Mouse (Mus musculus) kidney, adult 10 weeks (tissue): ENCODE measurements around the gene Gm853. TPM values are rescaled to one million over a fixed set of nuclear protein-coding genes. Genes with fewer than 3 reads are reported as not detected.

Source experiments
- polyA plus RNA-seq: library from polyadenylated mRNA; stranded (reverse); fragments of 350-450 nt; fragmentation: Illumina TruSeq; extraction: RNeasy Lipid Tissue Mini Kit (QIAGEN cat#74804); gene quantifications from one replicate; pipeline ENCODE4 v1.2.3, GENCODE M21; 2014; ENCODE audit warnings: low read depth, low replicate concordance

Gm853 gene
- 15.9 TPM for polyA plus RNA-seq

DNA sequence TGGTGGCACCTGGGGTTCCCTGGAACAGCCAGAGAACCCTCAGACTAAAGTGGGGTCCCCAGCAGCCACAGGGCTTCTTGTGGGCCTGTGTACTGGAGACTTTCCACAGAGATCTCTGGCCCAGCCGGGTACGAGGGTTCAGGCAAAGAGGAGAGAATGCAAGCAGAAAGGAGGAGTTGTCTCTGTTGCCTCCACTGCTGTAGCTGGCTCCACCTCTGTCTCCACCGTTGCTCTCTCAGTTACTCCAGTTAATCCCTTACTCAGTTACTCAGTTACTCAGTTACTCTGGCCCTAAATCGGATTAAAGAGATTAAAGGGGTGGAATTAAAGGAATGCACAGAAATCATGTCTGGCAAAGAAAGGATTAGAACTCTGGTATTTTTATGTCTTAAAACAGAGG lies at the start of gene Gm853:
Gm853 (minus strand) TSS at position 223 of the 400 bp plus-strand sequence.

DNA sequence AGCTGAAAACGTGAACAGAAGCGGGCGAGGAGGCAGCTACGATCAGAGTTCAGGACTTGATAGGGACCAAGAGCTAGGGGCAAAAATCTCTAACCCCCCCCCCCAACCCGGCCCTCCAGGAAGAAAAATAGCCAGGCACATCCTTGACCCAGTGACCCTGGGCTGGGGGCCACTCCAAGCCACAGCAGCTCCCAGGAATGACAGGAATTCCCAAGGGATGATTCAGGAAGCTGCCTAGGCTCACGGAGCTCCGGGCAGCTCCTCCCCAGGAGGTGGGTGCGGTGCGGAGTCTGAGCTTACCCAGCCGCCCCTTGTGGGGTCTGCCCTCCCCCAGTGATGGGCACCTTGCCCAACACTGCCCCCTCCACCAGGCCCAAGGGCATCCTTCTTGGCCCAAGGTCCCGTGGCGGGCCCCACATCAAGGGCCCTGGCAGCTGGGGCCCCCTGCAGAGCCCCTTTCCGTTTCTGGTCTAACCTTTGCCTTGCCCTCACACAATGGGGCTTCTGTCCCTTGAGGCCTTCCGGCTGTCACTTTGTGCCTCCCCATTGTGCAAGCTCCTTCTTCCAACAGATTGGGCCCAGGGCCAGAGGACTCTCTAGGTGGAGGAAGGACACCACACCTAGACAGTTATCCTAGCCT lies 47.0 kb downstream of the Gm853 start, which contains the start of gene Tinagl1:
Tinagl1 (minus strand) TSS at position 51 of the 640 bp plus-strand sequence.

Other genes with a start within 250 kb of the Gm853 start
- gene Adgrb2, start 237.5 kb downstream of the Gm853 start, polyA plus RNA-seq: not detected
- 0.69 TPM for gene Col16a1, start 174.6 kb downstream of the Gm853 start, polyA plus RNA-seq
- 4.3 TPM for gene Pef1, start 119.8 kb downstream of the Gm853 start, polyA plus RNA-seq
- not detected for gene Hcrtr1, start 83.0 kb downstream of the Gm853 start, polyA plus RNA-seq
- gene Tinagl1, start 47.3 kb downstream of the Gm853 start, polyA plus RNA-seq: 5.8 TPM
- 0.85 TPM for gene Serinc2, start 56.8 kb upstream of the Gm853 start, polyA plus RNA-seq
- gene Fabp3, start 86.2 kb upstream of the Gm853 start, polyA plus RNA-seq: 31.2 TPM
- gene Gm10570, start 86.3 kb upstream of the Gm853 start, polyA plus RNA-seq: not detected
- gene Zcchc17, start 137.5 kb upstream of the Gm853 start, polyA plus RNA-seq: 32.7 TPM
- gene Snrnp40, start 137.7 kb upstream of the Gm853 start, polyA plus RNA-seq: 9.0 TPM